Mouse (Mus musculus) C2C12 (cell line): Measurements from ENCODE around the gene Ssc5d. TPM values are rescaled to one million over a fixed set of nuclear protein-coding genes. Genes with fewer than 3 reads are reported as not detected.
"Not testable (repeated sequence)": the region's sequence is repeated elsewhere in the genome, so short reads cannot be mapped to it uniquely, and the experiment has no call there.

ENCODE experiments used
- H3K27me3 ChIP-seq: one replicate; pipeline ENCODE4 v1.6.1; 2011; ENCODE audit not compliant: control insufficient read depth, insufficient read depth, insufficient read length
- H3K36me3 ChIP-seq: one replicate; pipeline ENCODE4 v1.6.1; 2011; ENCODE audit not compliant: control insufficient read depth, insufficient read depth
- H3K4me3 ChIP-seq: one replicate; pipeline ENCODE4 v1.5.1; 2011; ENCODE audit warnings: mild to moderate bottlenecking, control low read depth; ENCODE audit not compliant: poor library complexity, insufficient read depth, severe bottlenecking
- H3K79me2 ChIP-seq: one replicate; pipeline ENCODE4 v1.6.1; 2011; ENCODE audit not compliant: control insufficient read depth, insufficient read depth
- H3K79me3 ChIP-seq: one replicate; pipeline ENCODE4 v1.6.1; 2011; ENCODE audit warnings: low read depth, control low read depth
- H3ac ChIP-seq: one replicate; pipeline ENCODE3; 2011; ENCODE audit warnings: low read depth; ENCODE audit not compliant: control insufficient read depth, insufficient read length
- CEBPB ChIP-seq: IDR thresholded peaks from one replicate; pipeline ENCODE4 v1.6.1; 2011; ENCODE audit warnings: low read depth, mild to moderate bottlenecking, control low read depth, moderate library complexity
- CTCF ChIP-seq: IDR thresholded peaks from one replicate; pipeline ENCODE4 v1.5.1; 2011; ENCODE audit not compliant: control insufficient read depth, insufficient read depth, insufficient read length
- FOSL1 ChIP-seq: IDR thresholded peaks from one replicate; pipeline ENCODE4 v1.8.0; 2011; ENCODE audit warnings: mild to moderate bottlenecking, low read length; ENCODE audit not compliant: poor library complexity, insufficient read depth, severe bottlenecking
- MAX ChIP-seq: IDR thresholded peaks from one replicate; pipeline ENCODE4 v1.6.1; 2011; ENCODE audit warnings: mild to moderate bottlenecking, control low read depth
- MYOD1 ChIP-seq: IDR thresholded peaks from one replicate; pipeline ENCODE4 v1.6.1; 2011; ENCODE audit warnings: low read depth; ENCODE audit not compliant: control insufficient read depth, insufficient read length
- MYOG ChIP-seq: IDR thresholded peaks from one replicate; pipeline ENCODE4 v1.6.1; 2011; ENCODE audit not compliant: control insufficient read depth, insufficient read length; ENCODE audit errors: extremely low read depth
- USF1 ChIP-seq: IDR thresholded peaks from one replicate; pipeline ENCODE4 v1.6.1; 2011; ENCODE audit warnings: low read depth, mild to moderate bottlenecking, control low read depth, moderate library complexity
- long read RNA-seq, 2 experiments: library from polyadenylated mRNA; unstranded; transcript quantifications; one replicate each; pipeline ENCODE4 v2.0.0; 2019 to 2020
- polyA plus RNA-seq: library from polyadenylated mRNA; unstranded; fragments of >200 nt; fragmentation: generic; extraction: Trizol; gene quantifications from one replicate; pipeline ENCODE4 v1.2.1, GENCODE M21; 2012; ENCODE audit warnings: missing spikeins

The Ssc5d gene
- polyA plus RNA-seq, result 3.7 TPM
- long read RNA-seq, experiment 1, partial matches to known transcripts, result 0 of 2 reads
- long read RNA-seq, experiment 1, other reads (novel, unspliced or antisense), result 2 of 2 reads
- long read RNA-seq, experiment 2, result 0 reads

- Histone ChIP-seq H3K4me3 (no peak within 1 kb of the TSS), H3K36me3 (no peaks in the 10 kb centered on the region), H3ac (peak within 1 kb of the TSS; percentile 39), H3K79me3 (no peaks in the 10 kb centered on the region), H3K79me2 (no peaks in the 10 kb centered on the region), H3K27me3 (no peaks in the 10 kb centered on the region)
- TF ChIP-seq MYOD1 (peak; percentile 31), MAX (peak; percentile 2), CTCF (no peak), USF1 (peak; percentile 63), MYOG (no peak), FOSL1 (no peak), CEBPB (no peak)
Observed at GRCm38 (mm10) chr7:4925441-4926381, at the start of gene Ssc5d. Gene Ssc5d (plus strand): TSS chr7:4925785.

DNA sequence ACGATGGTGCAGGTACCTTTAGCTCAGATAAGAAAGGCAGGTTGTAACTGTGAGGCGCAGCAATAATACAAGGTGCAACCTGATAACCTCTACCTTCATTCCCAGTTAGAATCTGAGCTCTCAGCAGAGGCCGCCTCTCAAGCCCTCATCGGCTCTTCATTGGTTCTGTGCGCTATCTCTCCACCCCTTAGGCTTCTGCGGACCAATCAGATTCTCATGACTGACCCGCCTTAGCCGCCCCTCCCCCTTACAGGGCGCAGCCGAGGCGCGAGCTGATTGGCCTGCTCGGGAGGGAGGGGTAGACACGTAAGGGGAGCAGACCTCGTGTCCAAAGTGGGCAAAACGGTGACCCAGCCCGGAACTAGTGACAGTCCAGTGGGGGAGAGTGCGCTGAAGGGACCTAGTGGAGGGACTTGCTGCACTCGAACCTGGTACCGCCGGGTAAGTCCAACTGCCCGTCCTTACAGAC is 48.8 kb upstream of the Ssc5d start, which contains the start of gene Isoc2a:
Isoc2a (plus strand) TSS at position 401 of the 469 bp plus-strand sequence.
- Histone ChIP-seq H3K36me3 (no peaks in the 10 kb centered on the region), H3K79me3 (no peaks in the 10 kb centered on the region), H3ac (peak within 1 kb of the TSS; percentile 31), H3K27me3 (no peaks in the 10 kb centered on the region), H3K79me2 (no peaks in the 10 kb centered on the region), H3K4me3 (no peak within 1 kb of the TSS)
- TF ChIP-seq CTCF, result no peak
- no peak for TF ChIP-seq MYOD1
- TF ChIP-seq CEBPB, result no peak
- TF ChIP-seq FOSL1, result no peak
- no peak for TF ChIP-seq MAX
- TF ChIP-seq USF1, result no peak
- TF ChIP-seq MYOG, result no peak

GRCm38 (mm10) chr7:4877226-4877625 is 48.4 kb upstream of the Ssc5d start:
- Histone ChIP-seq H3K4me3 (no peak overlapping the region), H3K36me3 (no peaks in the 10 kb centered on the region), H3K79me3 (no peaks in the 10 kb centered on the region), H3K79me2 (no peaks in the 10 kb centered on the region), H3ac (peak overlapping the region; percentile 31), H3K27me3 (no peaks in the 10 kb centered on the region)
- TF ChIP-seq MYOD1 (no peak), USF1 (no peak)

DNA sequence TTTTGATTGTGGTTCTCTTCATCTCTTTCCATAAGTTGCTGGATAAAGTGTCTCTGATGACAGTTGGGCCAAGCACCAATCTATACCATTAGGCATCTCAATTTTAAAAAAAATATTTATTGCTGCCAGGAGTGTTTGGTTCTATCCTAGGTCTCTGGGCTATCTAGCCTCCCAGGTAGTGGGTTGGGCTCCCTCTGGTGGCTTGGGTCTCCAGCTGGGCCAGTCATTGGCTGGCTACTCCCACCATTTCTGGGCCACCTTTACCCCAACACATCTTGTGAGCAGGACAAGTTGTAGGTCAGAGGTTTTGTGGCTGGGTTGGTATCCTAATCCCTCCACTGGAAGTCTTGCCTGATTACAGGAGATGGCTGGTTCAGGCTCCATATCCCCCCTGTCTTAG is 47.4 kb upstream of the Ssc5d start:
- no peaks in the 10 kb centered on the region for H3K27me3 ChIP-seq
- TF ChIP-seq USF1 (no peak), FOSL1 (no peak), MYOD1 (no peak)
- H3K79me2 ChIP-seq, result no peaks in the 10 kb centered on the region
- no peak overlapping the region for H3K4me3 ChIP-seq
- no peaks in the 10 kb centered on the region for H3K79me3 ChIP-seq
- no peak overlapping the region for H3ac ChIP-seq
- no peaks in the 10 kb centered on the region for H3K36me3 ChIP-seq

DNA sequence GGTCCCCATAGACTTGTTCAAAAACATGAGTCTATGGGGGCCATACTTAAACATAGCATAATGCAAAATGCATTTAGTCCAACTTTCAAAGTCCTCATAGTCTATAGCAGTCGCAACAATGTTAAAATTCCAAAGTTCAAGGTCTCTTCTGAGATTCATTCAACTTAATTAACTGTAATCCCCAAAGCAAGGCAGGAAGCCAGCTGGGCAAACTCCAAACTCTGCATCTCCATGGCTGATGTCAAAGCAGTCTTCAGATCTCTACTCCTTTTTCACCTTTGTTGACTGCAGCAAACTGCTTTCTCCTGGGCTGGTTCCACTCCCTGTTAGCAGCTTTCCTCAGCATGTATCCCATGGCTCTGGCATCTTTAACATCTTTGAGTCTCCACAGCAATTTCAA is 46.5 kb upstream of the Ssc5d start:
- not testable (repeated sequence) for H3ac ChIP-seq, H3K79me3 ChIP-seq, H3K36me3 ChIP-seq, H3K79me2 ChIP-seq, H3K27me3 ChIP-seq, H3K4me3 ChIP-seq

DNA sequence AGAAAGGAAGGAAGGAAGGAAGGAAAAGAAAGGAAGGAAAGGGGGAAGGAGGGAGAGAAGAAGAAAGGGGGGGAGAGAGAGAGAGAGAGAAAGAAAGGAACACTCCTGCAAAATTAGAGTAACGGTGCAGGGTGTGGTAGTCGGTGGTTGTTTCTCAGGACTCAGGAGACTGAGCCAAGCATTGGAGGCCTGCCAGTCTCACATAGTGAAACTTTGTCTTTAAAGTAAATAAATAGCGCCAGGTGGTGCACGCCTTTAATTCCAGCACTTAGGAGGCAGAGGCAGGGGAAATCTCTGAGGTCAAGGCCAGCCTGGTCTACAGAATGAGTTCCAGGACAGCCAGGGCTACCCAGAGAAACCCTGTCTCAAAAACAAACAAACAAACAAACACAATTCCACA is 38.9 kb upstream of the Ssc5d start:
- no peaks in the 10 kb centered on the region for H3K79me3 ChIP-seq
- no peak overlapping the region for H3K4me3 ChIP-seq
- H3K27me3 ChIP-seq, result peaks cover under 1% of the 10 kb centered on the region
- no peaks in the 10 kb centered on the region for H3K79me2 ChIP-seq
- H3K36me3 ChIP-seq, result no peaks in the 10 kb centered on the region
- H3ac ChIP-seq, result no peak overlapping the region
- no peak for TF ChIP-seq MYOD1
- TF ChIP-seq FOSL1, result no peak
- TF ChIP-seq MYOG, result no peak
- no peak for TF ChIP-seq CEBPB
- TF ChIP-seq USF1, result no peak
- no peak for TF ChIP-seq MAX
- TF ChIP-seq CTCF, result no peak
